Mouse (Mus musculus) erythroblast, embryonic 14.5 days (primary cell): ENCODE measurements around the gene Myo9b. TPM values are rescaled to one million over a fixed set of nuclear protein-coding genes. Genes with fewer than 3 reads are reported as not detected.
"Not testable (repeated sequence)": the region's sequence is repeated elsewhere in the genome, so short reads cannot be mapped to it uniquely, and the experiment has no call there.

Source experiments
- H3K27me3 ChIP-seq: 2 replicates; pipeline ENCODE4 v1.6.1; 2012; ENCODE audit warnings: inconsistent platforms; ENCODE audit not compliant: control insufficient read depth
- H3K36me3 ChIP-seq: 2 replicates; pipeline ENCODE4 v1.6.1; 2012; ENCODE audit warnings: mild to moderate bottlenecking, inconsistent platforms; ENCODE audit not compliant: control insufficient read depth
- H3K4me1 ChIP-seq: 2 replicates; pipeline ENCODE4 v1.6.1; 2012; ENCODE audit warnings: inconsistent platforms; ENCODE audit not compliant: control insufficient read depth
- H3K4me3 ChIP-seq: replicated peaks from 2 replicates; pipeline ENCODE3; 2012; ENCODE audit warnings: moderate library complexity, mild to moderate bottlenecking, inconsistent platforms
- H3K9me3 ChIP-seq: 2 replicates; pipeline ENCODE4 v1.6.1; 2012; ENCODE audit warnings: low read length, inconsistent platforms, mixed read lengths; ENCODE audit not compliant: control insufficient read depth
- GATA1 ChIP-seq: IDR thresholded peaks from 2 replicates; pipeline ENCODE4 v1.6.1; 2012; ENCODE audit warnings: low read length, inconsistent platforms, mixed read lengths
- TAL1 ChIP-seq: IDR thresholded peaks from 3 replicates; pipeline ENCODE4 v1.6.1; 2012; ENCODE audit warnings: low read length, inconsistent platforms, mixed read lengths
- polyA plus RNA-seq: library from polyadenylated mRNA; stranded (reverse); fragments of >175 nt; gene quantifications from 2 replicates; pipeline ENCODE4 v1.2.3, GENCODE M21; 2012

The Myo9b gene
- 3.9 and 4.3 TPM in 2 replicates for polyA plus RNA-seq

- H3K4me3 ChIP-seq, result peak within 1 kb of the TSS; percentile 97
- H3K9me3 ChIP-seq, result no peaks in the 10 kb centered on the region
- TF ChIP-seq TAL1 (no peak), GATA1 (no peak)
- peaks cover 65% of the 10 kb centered on the region for H3K4me1 ChIP-seq
- no peaks in the 10 kb centered on the region for H3K27me3 ChIP-seq
- H3K36me3 ChIP-seq, result peaks cover 56% of the 10 kb centered on the region
Measured at GRCm38 (mm10) chr8:71272286-71273150, at the start of gene Myo9b, which contains the start of gene Haus8. Myo9b (plus strand) TSS chr8:71272714. Haus8 (minus strand) TSS chr8:71272934.

- TF ChIP-seq TAL1, result no peak
- TF ChIP-seq GATA1, result no peak
- no peak overlapping the region for H3K4me3 ChIP-seq
- H3K27me3 ChIP-seq, result no peaks in the 10 kb centered on the region
- H3K9me3 ChIP-seq, result no peaks in the 10 kb centered on the region
- H3K36me3 ChIP-seq, result no peaks in the 10 kb centered on the region
- no peaks in the 10 kb centered on the region for H3K4me1 ChIP-seq
Measured at GRCm38 (mm10) chr8:71224560-71224959, 48.0 kb upstream of the Myo9b start.

GRCm38 (mm10) chr8:71242757-71243156, 29.8 kb upstream of the Myo9b start:
- Histone ChIP-seq H3K9me3 (no peaks in the 10 kb centered on the region), H3K27me3 (no peaks in the 10 kb centered on the region), H3K4me1 (no peaks in the 10 kb centered on the region), H3K4me3 (no peak overlapping the region), H3K36me3 (no peaks in the 10 kb centered on the region)
- TF ChIP-seq GATA1 (no peak), TAL1 (no peak)

- Histone ChIP-seq H3K36me3 (peaks cover 24% of the 10 kb centered on the region), H3K4me1 (no peaks in the 10 kb centered on the region), H3K4me3 (no peak overlapping the region), H3K27me3 (no peaks in the 10 kb centered on the region), H3K9me3 (no peaks in the 10 kb centered on the region)
- TF ChIP-seq TAL1 (no peak), GATA1 (no peak)
Measured at GRCm38 (mm10) chr8:71248203-71248602, 24.3 kb upstream of the Myo9b start.

GRCm38 (mm10) chr8:71256545-71257232, 15.8 kb upstream of the Myo9b start:
- H3K27me3 ChIP-seq, result no peaks in the 10 kb centered on the region
- TF ChIP-seq GATA1 (no peak), TAL1 (no peak)
- H3K36me3 ChIP-seq, result peaks cover 73% of the 10 kb centered on the region
- H3K9me3 ChIP-seq, result no peaks in the 10 kb centered on the region
- H3K4me3 ChIP-seq, result no peak overlapping the region
- peaks cover 6% of the 10 kb centered on the region for H3K4me1 ChIP-seq

- Histone ChIP-seq H3K4me1 (peaks cover 13% of the 10 kb centered on the region), H3K4me3 (no peak overlapping the region), H3K9me3 (peaks cover 6% of the 10 kb centered on the region), H3K27me3 (no peaks in the 10 kb centered on the region), H3K36me3 (peaks cover 56% of the 10 kb centered on the region)
- TF ChIP-seq TAL1 (no peak), GATA1 (no peak)
Measured at GRCm38 (mm10) chr8:71261234-71261633, 11.3 kb upstream of the Myo9b start.

GRCm38 (mm10) chr8:71267690-71268089, 4.8 kb upstream of the Myo9b start:
- H3K9me3 ChIP-seq, result no peaks in the 10 kb centered on the region
- peaks cover 40% of the 10 kb centered on the region for H3K4me1 ChIP-seq
- no peak for TF ChIP-seq GATA1
- H3K27me3 ChIP-seq, result no peaks in the 10 kb centered on the region
- peaks cover 53% of the 10 kb centered on the region for H3K36me3 ChIP-seq
- H3K4me3 ChIP-seq, result no peak overlapping the region

- H3K9me3 ChIP-seq, H3K4me3 ChIP-seq, H3K27me3 ChIP-seq: not testable (repeated sequence)
- peaks cover 47% of the 10 kb centered on the region for H3K36me3 ChIP-seq
- peaks cover 46% of the 10 kb centered on the region for H3K4me1 ChIP-seq
Measured at GRCm38 (mm10) chr8:71268286-71268685, 4.2 kb upstream of the Myo9b start.

GRCm38 (mm10) chr8:71271630-71272029, 884 bp upstream of the Myo9b start:
- Histone ChIP-seq H3K36me3 (peaks cover 60% of the 10 kb centered on the region), H3K4me1 (peaks cover 72% of the 10 kb centered on the region), H3K9me3 (no peaks in the 10 kb centered on the region), H3K4me3 (peak overlapping the region; percentile 97), H3K27me3 (no peaks in the 10 kb centered on the region)
- TF ChIP-seq TAL1 (no peak), GATA1 (no peak)
